Mouse (Mus musculus) mesoderm, embryonic 11.5 days (tissue): ENCODE data around the gene Slc27a3.

ENCODE experiments used
- DNase-seq: peaks from one replicate; pipeline ENCODE4 v3.0.0-alpha.2; 2012; ENCODE audit warnings: low read depth, low spot score

Slc27a3 gene

DNA sequence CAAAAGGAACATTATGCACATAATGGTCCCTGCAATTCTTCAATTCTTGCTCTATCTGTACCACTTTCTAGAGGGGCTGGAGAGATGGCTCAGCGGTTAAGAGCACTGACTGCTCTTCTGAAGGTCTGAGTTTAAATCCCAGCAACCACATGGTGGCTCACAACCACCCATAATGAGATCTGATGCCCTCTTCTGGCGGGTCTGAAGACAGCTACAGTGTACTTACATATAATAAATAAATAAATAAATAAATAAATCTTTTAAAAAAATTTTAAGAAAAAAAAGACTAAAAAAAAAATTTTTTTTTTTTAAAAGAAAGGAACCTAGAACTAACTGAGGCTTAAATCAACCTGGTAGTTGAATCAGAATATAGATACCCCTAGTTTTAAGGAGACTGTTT lies 46.9 kb downstream of the Slc27a3 start:
- DNase-seq = peak; percentile 7

DNA sequence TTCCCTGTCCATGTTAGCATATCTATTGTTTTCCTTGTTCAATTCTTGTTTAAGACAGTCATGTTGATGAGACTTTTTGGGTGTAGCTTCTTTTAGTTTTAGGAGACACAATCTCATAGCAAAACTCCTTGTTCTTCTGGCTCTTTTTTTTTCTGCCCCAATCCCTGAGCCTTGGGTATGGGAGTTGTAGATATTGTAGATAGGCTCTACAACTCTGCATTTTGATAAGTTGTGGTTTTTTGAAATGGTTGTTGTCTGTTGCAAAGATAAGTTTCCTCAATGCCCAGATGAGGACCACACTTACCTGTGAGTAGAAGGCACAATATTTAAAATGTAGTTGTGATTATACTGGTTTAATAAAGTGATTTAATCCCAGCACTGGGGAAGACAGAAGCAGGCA lies 49.6 kb downstream of the Slc27a3 start:
- no peak for DNase-seq

- DNase-seq = no peak
Measured at GRCm38 (mm10) chr3:90338190-90338589, 51.5 kb downstream of the Slc27a3 start.

GRCm38 (mm10) chr3:90335517-90335916 lies 54.2 kb downstream of the Slc27a3 start:
- no peak for DNase-seq
